Mouse (Mus musculus): ENCODE results near the gene Ccn1.

Gene Ccn1

GRCm38 (mm10) chr3:145648991-145649851 lies 560 bp downstream of the Ccn1 start:
- peak; percentile 74 for DNase-seq

- peak; percentile 77 for DNase-seq
Observed at GRCm38 (mm10) chr3:145648097-145648931, 1.5 kb downstream of the Ccn1 start.

GRCm38 (mm10) chr3:145647416-145647815 lies 2.4 kb downstream of the Ccn1 start:
- DNase-seq = no peak

GRCm38 (mm10) chr3:145646666-145647065 lies 3.1 kb downstream of the Ccn1 start:
- DNase-seq = no peak

- DNase-seq = peak; percentile 63
Observed at GRCm38 (mm10) chr3:145646009-145646408, 3.8 kb downstream of the Ccn1 start.

GRCm38 (mm10) chr3:145645463-145645862 lies 4.3 kb downstream of the Ccn1 start:
- no peak for DNase-seq

- DNase-seq = no peak
Observed at GRCm38 (mm10) chr3:145642861-145643260, 6.9 kb downstream of the Ccn1 start.

GRCm38 (mm10) chr3:145641878-145642277 lies 7.9 kb downstream of the Ccn1 start:
- DNase-seq = no peak

GRCm38 (mm10) chr3:145641036-145641685 lies 8.6 kb downstream of the Ccn1 start:
- DNase-seq = no peak

GRCm38 (mm10) chr3:145640583-145640982 lies 9.2 kb downstream of the Ccn1 start:
- DNase-seq = no peak

- no peak for DNase-seq
Observed at GRCm38 (mm10) chr3:145640170-145640569, 9.6 kb downstream of the Ccn1 start.

- no peak for DNase-seq
Observed at GRCm38 (mm10) chr3:145634002-145634710, 15.6 kb downstream of the Ccn1 start.

- DNase-seq = no peak
Observed at GRCm38 (mm10) chr3:145632888-145633287, 16.9 kb downstream of the Ccn1 start.

GRCm38 (mm10) chr3:145628643-145629042 lies 21.1 kb downstream of the Ccn1 start:
- no peak for DNase-seq

GRCm38 (mm10) chr3:145627830-145628229 lies 22.0 kb downstream of the Ccn1 start:
- DNase-seq = peak; percentile 71

GRCm38 (mm10) chr3:145626063-145626462 lies 23.7 kb downstream of the Ccn1 start:
- no peak for DNase-seq

- no peak for DNase-seq
Observed at GRCm38 (mm10) chr3:145625546-145625945, 24.2 kb downstream of the Ccn1 start.

GRCm38 (mm10) chr3:145624786-145625185 lies 25.0 kb downstream of the Ccn1 start:
- no peak for DNase-seq

GRCm38 (mm10) chr3:145623047-145623446 lies 26.7 kb downstream of the Ccn1 start:
- no peak for DNase-seq

GRCm38 (mm10) chr3:145621209-145621608 lies 28.6 kb downstream of the Ccn1 start:
- no peak for DNase-seq

GRCm38 (mm10) chr3:145619621-145620365 lies 30.0 kb downstream of the Ccn1 start:
- DNase-seq = no peak

GRCm38 (mm10) chr3:145618299-145618698 lies 31.5 kb downstream of the Ccn1 start:
- DNase-seq = no peak

Data from embryo, embryonic 11 days (tissue).